Mouse (Mus musculus): Measurements from ENCODE around the gene Spin1.

GRCm38 (mm10) chr13:51089058-51089457, 11.6 kb upstream of the Spin1 start:
- no peak for TF ChIP-seq CTCF (IDR thresholded peaks at IDR 0.05)
- no peak for TF ChIP-seq POLR2A (IDR thresholded peaks at IDR 0.05; ENCODE audit: insufficient read depth, low read depth, low read length)
- no peak for TF ChIP-seq EP300 (IDR thresholded peaks at IDR 0.05; ENCODE audit: insufficient read depth, low read depth, low read length)
